Mouse (Mus musculus) heart, postnatal 0 days (tissue): ENCODE results near the gene Pskh1.

Source experiments
- CTCF ChIP-seq: IDR thresholded peaks from 2 replicates; pipeline ENCODE4 v1.5.1; 2016; ENCODE audit warnings: antibody characterized with exemption, control low read depth, low read depth
- EP300 ChIP-seq: IDR thresholded peaks from 2 replicates; pipeline ENCODE4 v1.6.1; 2016; ENCODE audit warnings: antibody characterized with exemption, low read depth

DNA sequence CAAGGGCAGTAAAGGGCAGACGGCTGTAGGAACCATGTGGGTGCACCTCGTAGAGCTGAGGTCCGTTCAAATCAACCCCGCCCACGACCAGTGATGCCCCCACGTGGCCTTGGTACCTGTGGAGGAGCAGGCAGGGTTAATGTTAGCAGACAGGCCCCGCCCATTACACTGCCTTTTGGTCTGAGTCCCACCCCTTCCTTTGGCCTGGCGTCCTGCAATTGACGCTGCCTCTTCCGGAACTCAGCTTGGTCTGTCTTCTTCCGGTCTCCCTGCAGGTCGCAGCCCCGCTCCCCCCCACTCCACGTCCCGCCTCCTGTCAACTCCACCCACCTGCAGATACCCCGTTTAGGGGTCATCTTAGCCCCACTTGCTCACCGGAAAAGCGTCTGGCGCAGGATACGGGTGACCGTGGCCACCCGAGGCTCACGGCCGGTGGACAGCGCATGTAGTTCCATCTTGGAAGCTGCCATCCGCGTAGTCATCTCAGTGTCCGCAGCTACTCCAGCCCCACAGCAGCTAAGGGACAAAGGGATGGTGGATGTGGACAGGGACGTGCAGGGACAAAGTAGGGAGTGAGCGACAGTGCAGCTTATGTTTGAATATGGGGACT lies 36.7 kb downstream of the Pskh1 start:
- TF ChIP-seq CTCF (no peak; the same call in 1 of the 2 replicates), EP300 (no peak)
